ENCODE assay signal across 26 mouse cellular contexts in the genomic region with DNA sequence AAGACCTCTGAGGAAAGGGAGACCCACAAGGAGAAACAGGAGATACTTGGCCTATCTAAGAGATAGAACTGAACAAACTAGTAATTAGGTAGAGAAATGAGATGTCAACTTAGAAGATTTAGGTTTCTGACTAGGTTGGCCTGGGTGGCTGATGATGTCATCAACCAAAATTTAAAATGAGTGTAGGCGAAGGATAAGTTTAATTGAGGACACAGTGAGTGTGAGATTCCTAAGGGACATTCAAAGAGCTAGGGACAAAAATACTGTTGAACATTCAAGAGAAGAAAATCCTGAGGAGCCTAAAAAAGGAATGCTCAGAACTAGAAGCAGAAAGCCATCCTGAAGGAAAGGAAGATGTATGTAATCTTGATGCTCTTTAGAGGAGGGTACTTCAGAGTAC. TPM values are rescaled to one million over a fixed set of nuclear protein-coding genes. Genes with fewer than 3 reads are reported as not detected.
"Had no signal": no experiment of that assay in that cellular context is flagged by ENCODE, and none has a peak within 500 bp of the region (broad histone marks: within the 10 kb centered on the region; RNA-seq: fewer than 3 reads in every experiment).

No protein-coding gene starts in this region.

- H3K4me2 ChIP-seq: heart, embryonic 12.5 days; hindbrain, embryonic 12.5 days; hindbrain, embryonic 14.5 days; intestine, embryonic 15.5 days; limb, embryonic 12.5 days; liver, embryonic 11.5 days; liver, embryonic 13.5 days had no signal

- H3K27me3 ChIP-seq: heart, embryonic 12.5 days; hindbrain, embryonic 12.5 days; intestine, embryonic 15.5 days; limb, embryonic 12.5 days; liver, embryonic 13.5 days had no signal

- H3K4me3 ChIP-seq: heart, adult 2 months; heart, embryonic 12.5 days; hindbrain, embryonic 10.5 days; hindbrain, embryonic 12.5 days; intestine, embryonic 15.5 days; layer of hippocampus, adult 2 months; limb, embryonic 10.5 days; limb, embryonic 12.5 days; liver, embryonic 13.5 days had no signal

- H3K27ac ChIP-seq: heart, adult 2 months; hindbrain, embryonic 10.5 days; hindbrain, embryonic 12.5 days; hindbrain, embryonic 14.5 days; intestine, embryonic 15.5 days; layer of hippocampus, adult 2 months; limb, embryonic 10.5 days; limb, embryonic 12.5 days; liver, embryonic 13.5 days had no signal

- DNase-seq: gastrocnemius, postnatal 14 days; gastrocnemius, postnatal 36 days; heart, adult 2 months; heart, postnatal 10 days; heart, postnatal 4 days; kidney, adult 18-20 months; kidney, adult 8-10 months; kidney, postnatal 10 days; kidney, postnatal 25 days; kidney, postnatal 4 days had no signal

- H3K4me1 ChIP-seq: heart, embryonic 12.5 days; hindbrain, embryonic 10.5 days; hindbrain, embryonic 12.5 days; intestine, embryonic 15.5 days; limb, embryonic 10.5 days; limb, embryonic 12.5 days had no signal

- H3K36me3 ChIP-seq: heart, embryonic 12.5 days; hindbrain, embryonic 10.5 days; hindbrain, embryonic 12.5 days; intestine, embryonic 15.5 days; limb, embryonic 10.5 days; limb, embryonic 12.5 days; liver, embryonic 13.5 days had no signal

- H3K9me3 ChIP-seq: heart, embryonic 12.5 days; hindbrain, embryonic 10.5 days; hindbrain, embryonic 12.5 days; intestine, embryonic 15.5 days; limb, embryonic 10.5 days; limb, embryonic 12.5 days; liver, embryonic 13.5 days had no signal

- H3K9ac ChIP-seq: heart, embryonic 12.5 days; hindbrain, embryonic 12.5 days; hindbrain, embryonic 14.5 days; intestine, embryonic 15.5 days; limb, embryonic 12.5 days; liver, embryonic 13.5 days had no signal

- ATAC-seq: hindbrain, embryonic 16.5 days; inflammation-experienced regulatory T-cells, adult 6 months; intestine, embryonic 15.5 days; intestine, postnatal 0 days had no signal

RNA-seq across cellular contexts. Expression of gene Gm42669, which starts 8.7 kb away (rescaled TPM):
- total RNA-seq: gastrocnemius, adult 8-10 months; gastrocnemius, postnatal 14 days; gastrocnemius, postnatal 36 days; heart, adult 2 months; heart, postnatal 10 days had no signal
- polyA plus RNA-seq: gonadal fat pad, adult 2 months had no signal

RNA-seq across cellular contexts. Expression of gene 1700028K03Rik, which starts 18.4 kb away (rescaled TPM):
- total RNA-seq: gastrocnemius, adult 8-10 months; gastrocnemius, postnatal 14 days; gastrocnemius, postnatal 36 days; heart, adult 2 months; heart, postnatal 25 days; heart, postnatal 4 days had no signal
- polyA plus RNA-seq: gonadal fat pad, adult 2 months had no signal
